Mouse (Mus musculus) megakaryocyte-erythroid progenitor cell, adult 5 weeks (primary cell): ENCODE results near the gene Mark4. TPM values are rescaled to one million over a fixed set of nuclear protein-coding genes. Genes with fewer than 3 reads are reported as not detected.

Experiments
- polyA plus RNA-seq: library from polyadenylated mRNA; stranded (reverse); fragments of >175 nt; gene quantifications from 2 replicates; pipeline ENCODE4 v1.2.3, GENCODE M21; 2012

The Mark4 gene
- polyA plus RNA-seq, result 76.5 and 81.2 TPM in 2 replicates

GRCm38 (mm10) chr7:19458591-19459111 lies at the start of gene Mark4:
Gene Mark4, minus strand, starts transcription at chr7:19458821.

GRCm38 (mm10) chr7:19462884-19463381 lies 4.3 kb upstream of the Mark4 start, which contains the start of gene Exoc3l2:
Gene Exoc3l2, plus strand, starts transcription at chr7:19463331.

DNA sequence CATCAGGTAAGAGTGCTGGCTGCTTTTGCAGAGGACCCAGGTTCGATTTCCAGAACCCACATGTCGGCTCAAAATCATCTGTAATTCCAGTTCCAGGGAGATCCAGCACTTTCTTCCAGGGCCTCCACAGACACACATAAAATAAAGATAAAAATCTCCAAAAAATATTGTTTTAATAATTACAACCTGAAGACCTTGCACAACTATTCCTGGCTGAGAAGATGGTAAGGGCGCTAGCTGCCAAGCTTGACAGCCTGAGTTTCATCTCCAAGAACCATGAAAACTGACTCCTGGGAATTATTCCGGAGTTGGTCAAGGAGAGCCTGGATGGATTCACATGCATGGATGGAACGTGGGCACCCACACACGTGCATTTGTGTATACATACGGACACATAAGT lies 54.1 kb downstream of the Mark4 start, which contains the start of gene Ckm:
Ckm (plus strand) TSS at position 301 of the 400 bp plus-strand sequence.

GRCm38 (mm10) chr7:19403731-19404296 lies 54.8 kb downstream of the Mark4 start, which contains the start of gene Klc3:
Gene Klc3, minus strand, starts transcription at chr7:19404104.

DNA sequence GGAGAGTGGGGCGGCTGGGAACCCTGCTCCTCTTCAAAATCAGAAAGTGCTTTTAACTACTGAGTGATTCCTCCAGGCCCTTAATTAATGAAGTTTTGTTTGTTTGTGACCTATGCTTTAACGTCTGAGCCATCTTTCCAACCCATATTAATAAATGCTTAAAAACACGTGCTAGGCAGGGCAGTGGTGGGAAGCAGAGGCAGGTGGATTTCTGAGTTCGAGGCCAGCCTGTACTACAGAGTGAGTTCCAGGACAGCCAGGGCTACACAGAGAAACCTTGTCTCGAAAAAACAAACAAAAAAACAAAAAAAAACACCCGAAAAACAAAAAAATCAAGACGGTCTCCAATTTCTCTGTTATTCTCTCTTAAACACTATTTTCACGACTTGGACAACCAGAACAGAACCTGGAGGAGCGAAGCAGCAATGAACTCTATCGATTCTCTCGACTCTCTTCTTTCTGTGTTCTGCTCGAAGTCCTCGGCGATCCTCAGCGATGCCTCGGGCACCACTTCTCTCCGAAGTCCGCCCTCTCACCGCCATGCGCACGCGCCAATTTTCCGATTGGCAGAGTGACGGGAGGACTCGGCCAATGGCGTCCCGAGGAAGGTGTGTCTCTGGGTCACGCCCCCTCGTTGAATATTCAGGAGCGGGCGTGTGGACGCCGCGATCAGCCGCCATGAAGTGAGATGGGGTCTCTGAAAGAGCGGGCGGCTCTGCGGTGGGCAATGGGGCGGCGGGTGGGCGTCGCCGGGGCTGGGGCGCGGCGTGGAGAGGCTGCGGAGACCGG lies 77.0 kb downstream of the Mark4 start, which contains the start of gene Ercc2:
Ercc2 (plus strand) TSS at position 634 of the 789 bp plus-strand sequence.

Other genes starting within 250 kb of the Mark4 start
- gene Gpr4, start 246.3 kb downstream of the Mark4 start, polyA plus RNA-seq, result 0.10 and 0.34 TPM in 2 replicates
- gene Opa3, start 230.5 kb downstream of the Mark4 start, polyA plus RNA-seq, result 15.0 and 16.4 TPM in 2 replicates
- gene Vasp, start 187.0 kb downstream of the Mark4 start, polyA plus RNA-seq, result 292 and 301 TPM in 2 replicates
- 0.04 and 1.4 TPM in 2 replicates for gene Ppm1n, start 178.8 kb downstream of the Mark4 start, polyA plus RNA-seq
- 0.21 and 0.27 TPM in 2 replicates for gene Rtn2, start 176.2 kb downstream of the Mark4 start, polyA plus RNA-seq
- gene Fosb, start 148.8 kb downstream of the Mark4 start, polyA plus RNA-seq, result 1,389 and 2,050 TPM in 2 replicates
- 101 and 103 TPM in 2 replicates for gene Ercc1, start 114.0 kb downstream of the Mark4 start, polyA plus RNA-seq
- 27.5 and 29.4 TPM in 2 replicates for gene Cd3eap, start 99.3 kb downstream of the Mark4 start, polyA plus RNA-seq
- 25.2 and 26.0 TPM in 2 replicates for gene Ppp1r13l, start 99.1 kb downstream of the Mark4 start, polyA plus RNA-seq
- gene Ercc2, start 76.8 kb downstream of the Mark4 start, polyA plus RNA-seq, result 53.5 and 65.8 TPM in 2 replicates
- gene Klc3, start 54.7 kb downstream of the Mark4 start, polyA plus RNA-seq, result 0.63 and 0.65 TPM in 2 replicates
- 3.2 and 3.9 TPM in 2 replicates for gene Ckm, start 54.0 kb downstream of the Mark4 start, polyA plus RNA-seq
- 8.3 and 12.5 TPM in 2 replicates for gene Exoc3l2, start 4.5 kb upstream of the Mark4 start, polyA plus RNA-seq
- gene Bloc1s3, start 49.5 kb upstream of the Mark4 start, polyA plus RNA-seq, result 5.2 and 5.9 TPM in 2 replicates
- 181 and 197 TPM in 2 replicates for gene Trappc6a, start 49.6 kb upstream of the Mark4 start, polyA plus RNA-seq
- 0.23 and 0.40 TPM in 2 replicates for gene Nkpd1, start 59.0 kb upstream of the Mark4 start, polyA plus RNA-seq
- gene Ppp1r37, start 104.3 kb upstream of the Mark4 start, polyA plus RNA-seq, result 109 and 133 TPM in 2 replicates
- gene Zfp296, start 118.5 kb upstream of the Mark4 start, polyA plus RNA-seq, result 28.5 and 30.1 TPM in 2 replicates
- 60.2 and 61.0 TPM in 2 replicates for gene Gemin7, start 118.8 kb upstream of the Mark4 start, polyA plus RNA-seq
- 150 and 199 TPM in 2 replicates for gene Clasrp, start 145.7 kb upstream of the Mark4 start, polyA plus RNA-seq
- 15.2 and 16.3 TPM in 2 replicates for gene Relb, start 170.6 kb upstream of the Mark4 start, polyA plus RNA-seq
- gene Clptm1, start 206.2 kb upstream of the Mark4 start, polyA plus RNA-seq, result 108 and 122 TPM in 2 replicates
- gene Apoc2, start 219.1 kb upstream of the Mark4 start, polyA plus RNA-seq, result 1.3 and 1.8 TPM in 2 replicates
- gene Gm44805, start 222.6 kb upstream of the Mark4 start, polyA plus RNA-seq, result not detected in 2 replicates
- not detected in 2 replicates for gene Apoc4, start 222.7 kb upstream of the Mark4 start, polyA plus RNA-seq
- gene Apoc1, start 233.8 kb upstream of the Mark4 start, polyA plus RNA-seq, result 3.4 and 3.7 TPM in 2 replicates
- 667 and 1,153 TPM in 2 replicates for gene Apoe, start 240.4 kb upstream of the Mark4 start, polyA plus RNA-seq